Mouse (Mus musculus) brain, embryonic 14.5 days (tissue): ENCODE data around the gene Dcaf10.
A peak's percentile ranks its signal among the peaks of the same experiment; 100 is the strongest.

Experiments used
- CTCF ChIP-seq: fragments of 200-500 bp; IDR thresholded peaks from 2 replicates; pipeline ENCODE4 v1.5.1; 2012; ENCODE audit warnings: inconsistent platforms, mild to moderate bottlenecking, moderate library complexity, borderline replicate concordance; ENCODE audit not compliant: insufficient read depth, insufficient read length; ENCODE audit errors: extremely low read depth
- POLR2A ChIP-seq: fragments of 200-500 bp; IDR thresholded peaks from 2 replicates; pipeline ENCODE4 v1.6.1; 2012; ENCODE audit warnings: mild to moderate bottlenecking, inconsistent platforms, borderline replicate concordance; ENCODE audit not compliant: poor library complexity, insufficient read depth, insufficient read length, severe bottlenecking; ENCODE audit errors: extremely low read depth

DNA sequence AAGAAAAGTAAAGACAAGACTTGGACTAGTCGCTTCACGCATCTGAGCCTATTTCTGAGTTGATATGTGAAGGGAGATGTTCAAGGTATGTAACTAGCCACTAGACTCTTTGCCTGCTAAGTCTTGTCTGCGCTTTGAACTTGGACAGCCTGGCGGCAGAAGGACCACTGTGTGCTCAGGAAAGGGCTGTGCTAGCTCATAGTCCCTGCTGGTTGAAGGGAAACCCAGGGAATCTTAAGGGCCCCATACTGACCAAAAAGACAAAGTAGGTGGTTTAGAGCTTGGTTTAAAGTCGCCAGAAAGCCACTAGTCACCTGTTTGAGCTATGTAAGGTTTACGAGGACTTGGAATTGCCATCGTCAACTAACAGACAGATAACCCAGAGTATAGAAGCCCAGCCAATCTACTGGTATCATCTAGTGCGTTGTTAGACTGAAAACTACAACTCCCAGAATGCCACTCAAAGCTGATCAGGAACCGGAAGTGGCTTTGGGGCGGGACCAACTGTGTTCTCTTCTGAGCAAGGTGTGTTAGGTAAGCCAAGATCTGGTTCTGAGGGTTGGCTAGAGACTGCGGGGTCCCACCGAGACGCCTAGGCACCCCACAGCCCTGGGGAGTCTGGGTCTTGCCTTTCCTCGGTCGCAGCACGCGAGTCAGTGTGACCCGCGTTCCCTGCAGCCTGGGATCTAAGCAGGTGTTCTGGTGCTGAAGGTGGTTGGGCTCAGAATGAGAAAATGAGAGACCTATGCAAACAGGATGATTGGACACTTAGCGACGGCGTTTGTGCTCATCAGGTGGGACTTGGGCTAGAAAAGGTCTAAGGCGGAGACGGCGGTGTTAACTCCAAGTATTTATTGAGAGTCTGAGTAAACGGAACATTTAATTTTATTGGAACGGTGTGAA lies 45.0 kb upstream of the Dcaf10 start, which contains the start of gene Trmt10b:
- TF ChIP-seq POLR2A (0 out of 2 replicates have a peak, but pooled peaks have one; percentile 18), CTCF (no peak)
